Mouse (Mus musculus) neural tube, embryonic 13.5 days (tissue): Measurements from ENCODE around the gene Tspan32. TPM values are rescaled to one million over a fixed set of nuclear protein-coding genes. Genes with fewer than 3 reads are reported as not detected.
A peak's percentile ranks its signal among the peaks of the same experiment; 100 is the strongest.

Experiments
- ATAC-seq: fragments of 200-750 bp; cut with Nextera tagmentation; 2 replicates; pipeline ENCODE4 v1.8.0; 2017; ENCODE audit warnings: low read depth, mild to moderate bottlenecking, moderate TSS enrichment, moderate library complexity
- H3K27ac ChIP-seq: fragments of 300-500 bp; sonication (generic); replicated peaks from 2 replicates; pipeline ENCODE4 v1.5.1; 2015; ENCODE audit warnings: moderate library complexity, mild to moderate bottlenecking, inconsistent platforms
- H3K27me3 ChIP-seq: fragments of 300-500 bp; sonication (generic); 2 replicates; pipeline ENCODE4 v1.6.1; 2015; ENCODE audit warnings: mild to moderate bottlenecking, inconsistent platforms
- H3K36me3 ChIP-seq: fragments of 300-500 bp; sonication (generic); 2 replicates; pipeline ENCODE4 v1.6.1; 2015; ENCODE audit warnings: mild to moderate bottlenecking, inconsistent platforms
- H3K4me1 ChIP-seq: fragments of 300-500 bp; sonication (generic); replicated peaks from 2 replicates; pipeline ENCODE4 v1.6.1; 2015; ENCODE audit warnings: inconsistent platforms
- H3K4me2 ChIP-seq: fragments of 300-500 bp; sonication (generic); 2 replicates; pipeline ENCODE4 v1.6.1; 2015; ENCODE audit warnings: inconsistent platforms, mild to moderate bottlenecking, moderate library complexity
- H3K4me3 ChIP-seq: fragments of 300-500 bp; sonication (generic); 2 replicates; pipeline ENCODE4 v1.5.1; 2015; ENCODE audit warnings: mild to moderate bottlenecking, inconsistent platforms
- H3K9ac ChIP-seq: fragments of 300-500 bp; sonication (generic); 2 replicates; pipeline ENCODE4 v1.6.1; 2015; ENCODE audit warnings: moderate library complexity, mild to moderate bottlenecking, inconsistent platforms
- H3K9me3 ChIP-seq: fragments of 300-500 bp; sonication (generic); 2 replicates; pipeline ENCODE4 v1.6.1; 2016; ENCODE audit warnings: inconsistent platforms
- WGBS: fragments of 180-500 bp; shearing (Covaris S2); methylation state at CpG from one replicate; pipeline ENCODE4 v1.1.7; 2015; 5-methylcytosine and 5-hydroxymethylcytosine counted together
- polyA plus RNA-seq: library from polyadenylated mRNA; unstranded; fragments of >200 nt; fragmentation: Nextera tagmentation; extraction: Ambion mirVana; gene quantifications from 2 replicates; pipeline ENCODE4 v1.2.1, GENCODE M21; 2015

Tspan32 gene
- polyA plus RNA-seq, 1 experiment from 2014 or later: 0.85 TPM

DNA sequence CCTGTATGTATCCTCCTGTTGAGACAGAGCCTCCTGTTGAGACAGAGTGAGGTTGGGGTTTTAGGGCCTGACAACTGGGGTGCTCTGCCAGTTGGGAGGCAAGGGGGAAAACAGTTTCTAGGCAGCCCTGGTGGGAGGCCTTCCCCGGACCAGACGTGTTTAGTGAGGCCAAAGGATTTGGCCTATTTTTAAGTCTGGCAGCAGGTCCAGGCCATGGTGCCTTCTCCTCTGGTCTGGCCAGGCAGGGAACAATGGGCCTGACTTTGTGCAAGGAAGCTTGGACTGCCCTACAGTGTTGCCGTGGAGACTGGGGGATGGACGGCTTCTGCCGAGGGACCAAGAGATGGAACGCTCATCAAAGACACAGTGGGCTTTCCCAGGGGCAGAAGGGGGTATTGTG, 59.4 kb downstream of the Tspan32 start:
- Histone ChIP-seq H3K27me3 (no peaks in the 10 kb centered on the region), H3K4me2 (no peak overlapping the region), H3K4me1 (peaks cover 41% of the 10 kb centered on the region), H3K27ac (0 out of 2 replicates have a peak overlapping the region, but pooled peaks have one; percentile 7), H3K4me3 (no peak overlapping the region), H3K36me3 (peaks cover 60% of the 10 kb centered on the region), H3K9ac (no peak overlapping the region), H3K9me3 (no peaks in the 10 kb centered on the region)
- 30% methylated on average over 6 of the region's 6 CpGs for WGBS
- no peak for ATAC-seq

DNA sequence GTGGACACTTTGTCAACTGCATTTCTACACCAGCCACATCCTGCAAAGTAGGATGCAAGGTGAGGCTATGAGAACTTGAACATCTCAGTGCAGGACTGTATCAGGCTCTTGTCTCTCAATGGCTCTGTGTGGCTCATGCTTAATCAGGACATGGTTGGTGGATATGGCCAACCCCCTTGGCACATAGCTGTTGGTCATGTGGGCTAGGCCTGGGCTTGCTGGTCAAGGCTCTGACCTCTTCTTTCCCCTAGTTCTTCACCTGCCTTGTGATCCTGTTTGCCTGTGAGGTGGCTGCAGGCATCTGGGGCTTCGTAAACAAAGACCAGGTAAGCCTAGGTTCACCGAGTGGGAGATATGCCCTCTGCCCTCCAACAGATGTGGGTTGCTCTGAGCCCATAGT, 60.8 kb downstream of the Tspan32 start:
- no peak for ATAC-seq
- peaks cover 53% of the 10 kb centered on the region for H3K36me3 ChIP-seq
- 94% methylated on average over 2 of the region's 2 CpGs for WGBS

DNA sequence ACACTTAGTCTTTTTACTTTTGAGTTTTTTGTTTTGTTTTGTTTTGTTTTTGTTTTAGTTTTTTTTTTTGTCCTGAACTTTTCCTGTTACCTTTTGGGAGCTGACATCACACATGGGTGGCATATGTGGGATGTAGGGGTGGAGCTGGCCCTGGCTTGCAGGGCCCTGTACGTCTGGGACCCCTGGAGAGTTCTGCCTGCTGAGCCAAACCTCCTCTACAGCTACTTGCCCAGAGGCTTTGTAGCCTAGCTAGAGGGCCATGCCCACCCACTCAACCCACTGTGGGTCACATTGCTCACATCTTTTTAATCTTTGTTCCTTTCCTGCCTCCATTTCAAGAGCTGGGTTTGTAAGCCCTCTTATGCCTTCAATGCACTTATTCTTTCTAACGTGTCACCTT, 62.6 kb downstream of the Tspan32 start:
- H3K36me3 ChIP-seq: peaks cover 48% of the 10 kb centered on the region
- no peaks in the 10 kb centered on the region for H3K27me3 ChIP-seq
- peak overlapping the region; percentile 99 for H3K27ac ChIP-seq
- H3K9ac ChIP-seq: peak overlapping the region; percentile 77; the same call in 1 of the 2 replicates
- no peak for ATAC-seq
- peaks cover 50% of the 10 kb centered on the region for H3K4me1 ChIP-seq
- H3K4me3 ChIP-seq: peak overlapping the region; percentile 75; the same call in 1 of the 2 replicates
- H3K9me3 ChIP-seq: no peaks in the 10 kb centered on the region
- H3K4me2 ChIP-seq: peak overlapping the region; percentile 73
- 57% methylated on average over 2 of the region's 2 CpGs for WGBS

More for the DNA sequence above, 60.8 kb downstream of the Tspan32 start:
- no peak overlapping the region for H3K4me3 ChIP-seq
- H3K9me3 ChIP-seq: no peaks in the 10 kb centered on the region
- peaks cover 42% of the 10 kb centered on the region for H3K4me1 ChIP-seq
- H3K9ac ChIP-seq: no peak overlapping the region
- no peak overlapping the region for H3K4me2 ChIP-seq
- H3K27me3 ChIP-seq: no peaks in the 10 kb centered on the region
- H3K27ac ChIP-seq: no peak overlapping the region

DNA sequence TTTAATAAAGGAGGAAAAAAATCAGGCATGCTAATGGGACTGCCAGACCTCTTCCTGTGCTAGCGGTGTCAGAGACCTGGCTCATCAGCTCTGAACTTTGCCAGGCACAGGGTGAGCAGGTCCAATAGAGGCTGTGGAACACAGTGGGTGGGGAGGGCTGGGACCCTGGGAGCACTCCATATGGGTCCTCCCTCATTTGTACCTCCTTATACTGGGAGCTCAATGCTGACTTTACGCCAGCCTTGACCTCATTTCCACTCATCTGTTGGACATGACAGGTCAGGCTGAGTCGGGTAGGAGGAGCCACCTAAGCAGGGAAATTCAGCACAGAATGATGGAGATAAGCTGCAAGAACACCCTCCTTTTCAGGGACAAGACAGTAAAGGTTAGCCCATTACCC, 63.1 kb downstream of the Tspan32 start:
- Histone ChIP-seq H3K36me3 (peaks cover 43% of the 10 kb centered on the region), H3K9me3 (no peaks in the 10 kb centered on the region), H3K27ac (peak overlapping the region; percentile 99), H3K9ac (peak overlapping the region; percentile 77), H3K4me2 (peak overlapping the region; percentile 73), H3K4me3 (peak overlapping the region; percentile 75), H3K27me3 (no peaks in the 10 kb centered on the region), H3K4me1 (peaks cover 49% of the 10 kb centered on the region)
- no peak for ATAC-seq
- 65% methylated on average over 3 of the region's 3 CpGs for WGBS

DNA sequence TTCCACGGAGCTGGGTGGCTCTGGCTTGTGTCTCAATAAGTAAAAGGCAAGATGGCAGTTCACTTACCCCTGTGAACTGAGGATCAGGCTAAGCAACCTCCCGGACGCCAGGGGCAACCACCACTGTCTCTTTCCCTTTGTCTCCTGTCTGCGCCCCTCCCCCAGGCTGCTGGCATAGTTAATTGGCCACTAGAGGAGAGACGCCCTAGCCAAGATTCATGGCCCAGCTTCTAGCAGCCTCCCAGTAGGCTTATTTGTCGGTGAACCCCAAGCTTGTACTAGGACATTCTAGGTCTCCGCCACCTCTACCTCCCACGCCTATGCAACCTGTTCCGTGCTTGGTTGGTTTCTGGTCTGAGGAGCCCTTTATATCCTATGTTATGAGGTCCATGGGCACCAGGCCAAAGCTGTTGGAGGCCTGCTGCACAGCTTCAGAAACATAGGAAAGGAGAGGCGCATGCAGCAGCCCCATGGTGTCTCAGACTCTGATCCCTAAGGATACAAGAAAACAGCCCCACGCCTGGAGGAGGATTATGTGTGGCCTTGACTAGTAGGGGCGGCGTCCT, 63.6 kb downstream of the Tspan32 start:
- Histone ChIP-seq H3K4me3 (peak overlapping the region; percentile 75), H3K4me2 (peak overlapping the region; percentile 73), H3K9me3 (no peaks in the 10 kb centered on the region), H3K27ac (peak overlapping the region; percentile 99), H3K27me3 (no peaks in the 10 kb centered on the region), H3K36me3 (peaks cover 38% of the 10 kb centered on the region), H3K4me1 (peaks cover 44% of the 10 kb centered on the region), H3K9ac (peak overlapping the region; percentile 77)
- peak; percentile 14 for ATAC-seq
- WGBS: 29% methylated on average over 13 of the region's 13 CpGs

DNA sequence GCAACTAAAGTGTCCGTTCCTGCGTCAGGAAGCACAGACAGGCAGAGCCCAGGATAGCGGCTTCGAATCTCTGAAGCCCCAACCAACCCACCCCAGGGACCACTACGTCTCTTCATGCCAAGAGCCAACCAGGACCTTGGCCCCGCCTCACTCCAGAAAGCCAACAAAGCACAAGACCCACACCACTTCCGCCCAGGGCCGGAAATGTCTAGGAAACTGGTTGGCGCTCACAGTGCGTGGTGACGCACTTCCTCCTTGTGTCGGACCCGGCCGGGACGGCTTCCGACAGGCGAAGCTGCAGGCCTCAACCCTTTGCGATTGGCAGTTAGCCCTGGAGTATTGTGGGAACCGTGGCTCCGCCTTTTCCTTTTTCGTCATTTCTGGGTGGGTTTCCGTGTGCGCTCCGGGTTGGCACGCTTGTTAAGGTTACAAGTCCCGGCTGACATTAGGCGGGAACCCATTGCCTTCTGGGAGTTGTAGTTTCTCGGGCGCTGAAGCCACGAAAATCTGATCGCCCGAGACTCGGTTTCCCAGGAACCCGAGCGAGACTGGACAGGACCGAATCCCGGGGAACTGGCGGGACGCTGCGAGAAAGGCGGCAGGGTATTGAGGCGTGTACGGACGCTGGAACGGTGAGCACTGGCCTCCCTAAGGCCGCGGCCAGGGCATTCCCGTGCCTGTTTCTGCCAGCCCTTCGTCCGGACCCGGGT, 64.2 kb downstream of the Tspan32 start, which contains the start of gene Tssc4:
Tssc4 (plus strand) TSS at position 368 of the 710 bp plus-strand sequence.
- H3K4me3 ChIP-seq: peak within 1 kb of the TSS; percentile 75
- no peaks in the 10 kb centered on the region for H3K27me3 ChIP-seq
- H3K9me3 ChIP-seq: no peaks in the 10 kb centered on the region
- peak within 1 kb of the TSS; percentile 86 for H3K9ac ChIP-seq
- peaks cover 38% of the 10 kb centered on the region for H3K4me1 ChIP-seq
- WGBS: under 1% methylated on average over 51 of the region's 51 CpGs
- peak; percentile 96 for ATAC-seq
- H3K36me3 ChIP-seq: peaks cover 32% of the 10 kb centered on the region
- peak within 1 kb of the TSS; percentile 99 for H3K27ac ChIP-seq
- peak within 1 kb of the TSS; percentile 98 for H3K4me2 ChIP-seq

Other genes with a start within 250 kb of the Tspan32 start
- gene Th, start 73.9 kb upstream of the Tspan32 start, polyA plus RNA-seq: 69.6 and 98.6 TPM in 2 replicates
- 0.55 and 0.98 TPM in 2 replicates for gene Ascl2, start 35.8 kb upstream of the Tspan32 start, polyA plus RNA-seq
- gene Cd81, start 47.7 kb downstream of the Tspan32 start, polyA plus RNA-seq: 365 and 369 TPM in 2 replicates
- 82.4 and 88.4 TPM in 2 replicates for gene Tssc4, start 64.2 kb downstream of the Tspan32 start, polyA plus RNA-seq
- gene Trpm5, start 89.6 kb downstream of the Tspan32 start, polyA plus RNA-seq: 2.0 and 3.1 TPM in 2 replicates
- 1.3 and 2.0 TPM in 2 replicates for gene Kcnq1, start 101.3 kb downstream of the Tspan32 start, polyA plus RNA-seq